Mouse (Mus musculus) limb, embryonic 15.5 days (tissue): ENCODE measurements around the gene Cmc1. TPM values are rescaled to one million over a fixed set of nuclear protein-coding genes. Genes with fewer than 3 reads are reported as not detected.

Experiments used
- ATAC-seq: fragments of 200-750 bp; cut with Nextera tagmentation; 2 replicates; pipeline ENCODE4 v1.8.0; 2017; ENCODE audit warnings: low read depth, moderate TSS enrichment; ENCODE audit not compliant: insufficient number of reproducible peaks, low FRiP score, low TSS enrichment
- H3K27ac ChIP-seq: fragments of 300-500 bp; sonication (generic); 2 replicates; pipeline ENCODE4 v1.5.1; 2015; ENCODE audit warnings: moderate library complexity, mild to moderate bottlenecking, inconsistent platforms
- H3K27me3 ChIP-seq: fragments of 300-500 bp; sonication (generic); 2 replicates; pipeline ENCODE4 v1.6.1; 2015; ENCODE audit warnings: inconsistent platforms
- H3K36me3 ChIP-seq: fragments of 300-500 bp; sonication (generic); 2 replicates; pipeline ENCODE4 v1.6.1; 2015; ENCODE audit warnings: inconsistent platforms
- H3K4me1 ChIP-seq: fragments of 300-500 bp; sonication (generic); 2 replicates; pipeline ENCODE4 v1.6.1; 2015; ENCODE audit warnings: inconsistent platforms
- H3K4me2 ChIP-seq: fragments of 300-500 bp; sonication (generic); 2 replicates; pipeline ENCODE4 v1.6.1; 2015; ENCODE audit warnings: mild to moderate bottlenecking, inconsistent platforms
- H3K4me3 ChIP-seq: fragments of 300-500 bp; sonication (generic); 2 replicates; pipeline ENCODE4 v1.5.1; 2015; ENCODE audit warnings: mild to moderate bottlenecking, inconsistent platforms
- H3K9ac ChIP-seq: fragments of 300-500 bp; sonication (generic); 2 replicates; pipeline ENCODE4 v1.6.1; 2015; ENCODE audit warnings: inconsistent platforms
- H3K9me3 ChIP-seq: fragments of 300-500 bp; sonication (generic); 2 replicates; pipeline ENCODE4 v1.6.1; 2016; ENCODE audit warnings: inconsistent platforms
- WGBS: fragments of 180-500 bp; shearing (Covaris S2); methylation state at CpG from one replicate; pipeline ENCODE4 v1.1.7; 2015; 5-methylcytosine and 5-hydroxymethylcytosine counted together
- polyA plus RNA-seq: library from polyadenylated mRNA; unstranded; fragments of >200 nt; fragmentation: Nextera tagmentation; extraction: Ambion mirVana; gene quantifications from 2 replicates; pipeline ENCODE4 v1.2.1, GENCODE M21; 2015

Gene Cmc1
- polyA plus RNA-seq, 1 experiment from 2014 or later, result 35.0 TPM

GRCm38 (mm10) chr9:118053286-118053685 is 96.7 kb downstream of the Cmc1 start:
- Histone ChIP-seq H3K27ac (no peak overlapping the region), H3K4me2 (no peak overlapping the region), H3K4me3 (no peak overlapping the region), H3K27me3 (no peaks in the 10 kb centered on the region), H3K4me1 (no peaks in the 10 kb centered on the region), H3K9me3 (no peaks in the 10 kb centered on the region), H3K36me3 (peaks cover 33% of the 10 kb centered on the region), H3K9ac (no peak overlapping the region)
- ATAC-seq, result no peak
- WGBS, result 26% methylated on average over 1 of the region's 1 CpGs

GRCm38 (mm10) chr9:118045011-118045533 is 104.9 kb downstream of the Cmc1 start:
- H3K27me3 ChIP-seq, result no peaks in the 10 kb centered on the region
- H3K4me3 ChIP-seq, result no peak overlapping the region
- no peak overlapping the region for H3K4me2 ChIP-seq
- H3K4me1 ChIP-seq, result peaks cover 14% of the 10 kb centered on the region; the same call in 1 of the 2 replicates
- WGBS, result 70% methylated on average over 1 of the region's 1 CpGs
- H3K9me3 ChIP-seq, result no peaks in the 10 kb centered on the region
- no peak for ATAC-seq
- H3K27ac ChIP-seq, result no peak overlapping the region
- H3K36me3 ChIP-seq, result peaks cover 7% of the 10 kb centered on the region
- H3K9ac ChIP-seq, result no peak overlapping the region

- H3K4me3 ChIP-seq, result no peak overlapping the region
- no peaks in the 10 kb centered on the region for H3K27me3 ChIP-seq
- no peak overlapping the region for H3K9ac ChIP-seq
- no peak for ATAC-seq
- WGBS, result 96% methylated on average over 3 of the region's 3 CpGs
- peaks cover 16% of the 10 kb centered on the region; the same call in 1 of the 2 replicates for H3K4me1 ChIP-seq
- H3K9me3 ChIP-seq, result no peaks in the 10 kb centered on the region
- H3K4me2 ChIP-seq, result no peak overlapping the region
- H3K36me3 ChIP-seq, result peaks cover 4% of the 10 kb centered on the region; the same call in 1 of the 2 replicates
- no peak overlapping the region for H3K27ac ChIP-seq
Measured at GRCm38 (mm10) chr9:118043581-118043980, 106.4 kb downstream of the Cmc1 start.

- Histone ChIP-seq H3K36me3 (no peaks in the 10 kb centered on the region), H3K27me3 (no peaks in the 10 kb centered on the region), H3K4me2 (no peak overlapping the region), H3K4me3 (no peak overlapping the region), H3K9ac (no peak overlapping the region), H3K27ac (no peak overlapping the region), H3K4me1 (peaks cover 16% of the 10 kb centered on the region; the same call in 1 of the 2 replicates), H3K9me3 (no peaks in the 10 kb centered on the region)
- WGBS, result 87% methylated on average over 4 of the region's 4 CpGs
- ATAC-seq, result no peak
Measured at GRCm38 (mm10) chr9:118042738-118043137, 107.2 kb downstream of the Cmc1 start.

- 24% methylated on average over 5 of the region's 5 CpGs for WGBS
- Histone ChIP-seq H3K36me3 (no peaks in the 10 kb centered on the region), H3K9ac (no peak overlapping the region), H3K4me3 (peak overlapping the region; percentile 60), H3K4me2 (peak overlapping the region; percentile 75), H3K27me3 (no peaks in the 10 kb centered on the region), H3K9me3 (no peaks in the 10 kb centered on the region), H3K4me1 (peaks cover 16% of the 10 kb centered on the region; the same call in 1 of the 2 replicates), H3K27ac (no peak overlapping the region)
- ATAC-seq, result no peak
Measured at GRCm38 (mm10) chr9:118041646-118042045, 108.3 kb downstream of the Cmc1 start.

- H3K9ac ChIP-seq, result peak overlapping the region; percentile 59
- WGBS, result under 1% methylated on average over 21 of the region's 21 CpGs
- H3K36me3 ChIP-seq, result no peaks in the 10 kb centered on the region
- H3K27me3 ChIP-seq, result no peaks in the 10 kb centered on the region
- peak overlapping the region; percentile 87 for H3K27ac ChIP-seq
- no peaks in the 10 kb centered on the region for H3K9me3 ChIP-seq
- ATAC-seq, result no peak
- H3K4me3 ChIP-seq, result peak overlapping the region; percentile 60
- peaks cover 16% of the 10 kb centered on the region; the same call in 1 of the 2 replicates for H3K4me1 ChIP-seq
- peak overlapping the region; percentile 75 for H3K4me2 ChIP-seq
Measured at GRCm38 (mm10) chr9:118041022-118041400, 109.0 kb downstream of the Cmc1 start.

GRCm38 (mm10) chr9:118040218-118041021 is 109.6 kb downstream of the Cmc1 start, which contains the start of gene Azi2:
Gene Azi2 (plus strand): TSS chr9:118040499.
- peak; percentile 98 for ATAC-seq
- no peaks in the 10 kb centered on the region for H3K27me3 ChIP-seq
- peaks cover 16% of the 10 kb centered on the region; the same call in 1 of the 2 replicates for H3K4me1 ChIP-seq
- no peaks in the 10 kb centered on the region for H3K36me3 ChIP-seq
- H3K4me2 ChIP-seq, result peak within 1 kb of the TSS; percentile 75
- under 1% methylated on average over 86 of the region's 87 CpGs for WGBS
- H3K27ac ChIP-seq, result peak within 1 kb of the TSS; percentile 87
- H3K4me3 ChIP-seq, result peak within 1 kb of the TSS; percentile 60
- peak within 1 kb of the TSS; percentile 59 for H3K9ac ChIP-seq
- no peaks in the 10 kb centered on the region for H3K9me3 ChIP-seq

- Histone ChIP-seq H3K4me1 (0 out of 2 replicates have a peak, but pooled peaks cover 1% of the 10 kb centered on the region), H3K9ac (no peak overlapping the region), H3K4me2 (no peak overlapping the region), H3K36me3 (no peaks in the 10 kb centered on the region), H3K27ac (no peak overlapping the region), H3K27me3 (no peaks in the 10 kb centered on the region), H3K9me3 (no peaks in the 10 kb centered on the region), H3K4me3 (no peak overlapping the region)
- ATAC-seq, result no peak
- 86% methylated on average over 3 of the region's 3 CpGs for WGBS
Measured at GRCm38 (mm10) chr9:118034990-118035389, 115.0 kb downstream of the Cmc1 start.

GRCm38 (mm10) chr9:118031694-118032093 is 118.3 kb downstream of the Cmc1 start:
- ATAC-seq, result no peak
- Histone ChIP-seq H3K4me2 (no peak overlapping the region), H3K27me3 (no peaks in the 10 kb centered on the region), H3K4me1 (no peaks in the 10 kb centered on the region), H3K9me3 (no peaks in the 10 kb centered on the region), H3K4me3 (no peak overlapping the region), H3K9ac (no peak overlapping the region), H3K27ac (no peak overlapping the region), H3K36me3 (no peaks in the 10 kb centered on the region)
- 43% methylated on average over 2 of the region's 2 CpGs for WGBS

GRCm38 (mm10) chr9:118030252-118030651 is 119.7 kb downstream of the Cmc1 start:
- 70% methylated on average over 1 of the region's 1 CpGs for WGBS
- Histone ChIP-seq H3K36me3 (no peaks in the 10 kb centered on the region), H3K9me3 (no peaks in the 10 kb centered on the region), H3K4me3 (no peak overlapping the region), H3K27me3 (no peaks in the 10 kb centered on the region), H3K27ac (no peak overlapping the region), H3K9ac (no peak overlapping the region), H3K4me2 (no peak overlapping the region), H3K4me1 (no peaks in the 10 kb centered on the region)
- no peak for ATAC-seq

GRCm38 (mm10) chr9:118029490-118029889 is 120.5 kb downstream of the Cmc1 start:
- H3K36me3 ChIP-seq, result no peaks in the 10 kb centered on the region
- no peaks in the 10 kb centered on the region for H3K4me1 ChIP-seq
- H3K9me3 ChIP-seq, result no peaks in the 10 kb centered on the region
- no peak overlapping the region for H3K4me3 ChIP-seq
- 37% methylated on average over 4 of the region's 4 CpGs for WGBS
- H3K27me3 ChIP-seq, result no peaks in the 10 kb centered on the region
- H3K9ac ChIP-seq, result no peak overlapping the region
- no peak for ATAC-seq
- H3K4me2 ChIP-seq, result no peak overlapping the region
- no peak overlapping the region for H3K27ac ChIP-seq

GRCm38 (mm10) chr9:118024966-118025365 is 125.0 kb downstream of the Cmc1 start:
- H3K4me2 ChIP-seq, result no peak overlapping the region
- 84% methylated on average over 2 of the region's 2 CpGs for WGBS
- H3K4me3 ChIP-seq, result no peak overlapping the region
- H3K27me3 ChIP-seq, result no peaks in the 10 kb centered on the region
- H3K9me3 ChIP-seq, result no peaks in the 10 kb centered on the region
- H3K4me1 ChIP-seq, result no peaks in the 10 kb centered on the region
- no peak overlapping the region for H3K9ac ChIP-seq
- no peaks in the 10 kb centered on the region for H3K36me3 ChIP-seq
- no peak overlapping the region for H3K27ac ChIP-seq
- ATAC-seq, result no peak
